Mouse (Mus musculus) C2C12 (cell line): ENCODE results near the gene Pi4ka.

ENCODE experiments used
- CEBPB ChIP-seq: IDR thresholded peaks from one replicate; pipeline ENCODE4 v1.6.1; 2011; ENCODE audit warnings: low read depth, mild to moderate bottlenecking, control low read depth, moderate library complexity
- CTCF ChIP-seq: IDR thresholded peaks from one replicate; pipeline ENCODE4 v1.5.1; 2011; ENCODE audit not compliant: control insufficient read depth, insufficient read depth, insufficient read length
- USF1 ChIP-seq: IDR thresholded peaks from one replicate; pipeline ENCODE4 v1.6.1; 2011; ENCODE audit warnings: low read depth, mild to moderate bottlenecking, control low read depth, moderate library complexity

- TF ChIP-seq CEBPB (no peak), CTCF (no peak), USF1 (no peak)
These were observed 64.3 kb downstream of the Pi4ka start for GRCm38 (mm10) chr16:17341847-17342246.
